Mouse (Mus musculus) testis, adult 2 months (tissue): ENCODE data around the gene Lrrc26.

Experiments used
- CTCF ChIP-seq: fragments of 200-500 bp; IDR thresholded peaks from 2 replicates; pipeline ENCODE4 v1.5.1; 2012; ENCODE audit warnings: low read depth, mild to moderate bottlenecking, inconsistent platforms, low read length, moderate library complexity; ENCODE audit not compliant: control insufficient read depth, insufficient read depth, insufficient replicate concordance
- POLR2A ChIP-seq: fragments of 200-500 bp; IDR thresholded peaks from 2 replicates; pipeline ENCODE4 v1.6.1; 2012; ENCODE audit warnings: low read depth, mild to moderate bottlenecking, inconsistent platforms, low read length, moderate library complexity; ENCODE audit not compliant: control insufficient read depth

- TF ChIP-seq CTCF: no peak
- no peak for TF ChIP-seq POLR2A
Measured at GRCm38 (mm10) chr2:25326036-25326435, 36.3 kb downstream of the Lrrc26 start.
